Mouse (Mus musculus): Measurements from ENCODE around the gene Nav2. TPM values are rescaled to one million over a fixed set of nuclear protein-coding genes. Genes with fewer than 3 reads are reported as not detected.

Gene Nav2
- total and polyA plus RNA-seq, 3 experiments, result 2.0 to 2.7 TPM; not detected in 1

- no peak overlapping the region for H3K27ac ChIP-seq (ENCODE audit: control insufficient read depth, low read depth, low read length)
- no peaks in the 10 kb centered on the region for H3K9me3 ChIP-seq (replicated peaks; ENCODE audit: insufficient read depth, low read length)
- H3K36me3 ChIP-seq (ENCODE audit: control insufficient read depth in 1 of 2, insufficient read depth in 2 of 2, low read length in 2 of 2), result no peaks in the 10 kb centered on the region
- no peak overlapping the region for H3K4me3 ChIP-seq (ENCODE audit: control insufficient read depth in 1 of 2, insufficient read depth in 1 of 2, low read depth in 2 of 2, low read length in 2 of 2)
- no peaks in the 10 kb centered on the region for H3K4me1 ChIP-seq (ENCODE audit: control insufficient read depth in 1 of 2, insufficient read depth in 2 of 2, low read length in 2 of 2)
- TF ChIP-seq CTCF (IDR thresholded peaks at IDR 0.05 in 2 of 3, conservative IDR thresholded peaks at IDR 0.05 in 1 of 3; ENCODE audit: control insufficient read depth in 1 of 3, insufficient read depth in 1 of 3, low read depth in 2 of 3, low read length in 3 of 3, poor library complexity in 1 of 3, severe bottlenecking in 1 of 3) (no peak), ZC3H11A (IDR thresholded peaks at IDR 0.05; ENCODE audit: low read depth, low read length) (no peak), E2F4 (IDR thresholded peaks at IDR 0.05; ENCODE audit: borderline replicate concordance, low read depth, low read length) (no peak), GATA1 (IDR thresholded peaks at IDR 0.05; ENCODE audit: low read depth, low read length) (no peak), POLR2A (IDR thresholded peaks at IDR 0.05; ENCODE audit: control insufficient read depth in 1 of 2, insufficient read depth in 1 of 2, low read depth in 1 of 2, low read length in 2 of 2, poor library complexity in 1 of 2) (no peak), UBTF (IDR thresholded peaks at IDR 0.05; ENCODE audit: borderline replicate concordance, insufficient read depth, low read depth, low read length) (no peak), ETS1 (IDR thresholded peaks at IDR 0.05; ENCODE audit: low read depth, low read length) (no peak), GABPA (IDR thresholded peaks at IDR 0.05; ENCODE audit: low read depth, low read length) (no peak), MAZ (IDR thresholded peaks at IDR 0.05; ENCODE audit: low read depth, low read length) (no peak), SMC3 (IDR thresholded peaks at IDR 0.05; ENCODE audit: low read depth, low read length) (no peak), BHLHE40 (IDR thresholded peaks at IDR 0.05; ENCODE audit: borderline replicate concordance, low read depth, low read length) (no peak), MYC (IDR thresholded peaks at IDR 0.05; ENCODE audit: low read depth, low read length) (no peak), ZKSCAN1 (IDR thresholded peaks at IDR 0.05; ENCODE audit: low read depth, low read length) (no peak), POLR2AphosphoS5 (IDR thresholded peaks at IDR 0.05; ENCODE audit: borderline replicate concordance, low read depth, low read length) (no peak), SIN3A (IDR thresholded peaks at IDR 0.05; ENCODE audit: low read length) (no peak), EP300 (IDR thresholded peaks at IDR 0.05; ENCODE audit: low read depth in 1 of 2, low read length in 2 of 2) (no peak), MAX (IDR thresholded peaks at IDR 0.05; ENCODE audit: low read length) (no peak), NELFE (IDR thresholded peaks at IDR 0.05; ENCODE audit: low read depth, low read length) (no peak), POLR2AphosphoS2 (IDR thresholded peaks at IDR 0.05; ENCODE audit: low read length) (no peak), ZNF384 (IDR thresholded peaks at IDR 0.05; ENCODE audit: low read depth, low read length) (no peak)
- H3K9ac ChIP-seq (ENCODE audit: control insufficient read depth, low read depth, low read length, poor library complexity, severe bottlenecking), result no peak overlapping the region
- H3K79me2 ChIP-seq (ENCODE audit: control insufficient read depth, insufficient read depth, low read length, poor library complexity), result no peaks in the 10 kb centered on the region
- no peaks in the 10 kb centered on the region for H3K27me3 ChIP-seq (ENCODE audit: control insufficient read depth in 1 of 2, insufficient read depth in 2 of 2, low read length in 2 of 2)
- no peak for DNase-seq (ENCODE audit: low read depth, low spot score)
These were observed 651.5 kb downstream of the Nav2 start for GRCm38 (mm10) chr7:49560012-49560411.

- Histone ChIP-seq H3K9ac (ENCODE audit: control insufficient read depth, low read depth, low read length, poor library complexity, severe bottlenecking) (no peak overlapping the region), H3K9me3 (replicated peaks; ENCODE audit: insufficient read depth, low read length) (no peaks in the 10 kb centered on the region), H3K79me2 (ENCODE audit: control insufficient read depth, insufficient read depth, low read length, poor library complexity) (no peaks in the 10 kb centered on the region), H3K4me1 (ENCODE audit: control insufficient read depth in 1 of 2, insufficient read depth in 2 of 2, low read length in 2 of 2) (no peaks in the 10 kb centered on the region), H3K36me3 (ENCODE audit: control insufficient read depth in 1 of 2, insufficient read depth in 2 of 2, low read length in 2 of 2) (no peaks in the 10 kb centered on the region), H3K27me3 (ENCODE audit: control insufficient read depth in 1 of 2, insufficient read depth in 2 of 2, low read length in 2 of 2) (no peaks in the 10 kb centered on the region), H3K4me3 (ENCODE audit: control insufficient read depth in 1 of 2, insufficient read depth in 1 of 2, low read depth in 2 of 2, low read length in 2 of 2) (no peak overlapping the region), H3K27ac (ENCODE audit: control insufficient read depth, low read depth, low read length) (no peak overlapping the region)
- TF ChIP-seq ETS1 (IDR thresholded peaks at IDR 0.05; ENCODE audit: low read depth, low read length) (0 out of 2 replicates have a peak, but pooled peaks have one; percentile 18), CTCF (IDR thresholded peaks at IDR 0.05 in 2 of 3, conservative IDR thresholded peaks at IDR 0.05 in 1 of 3; ENCODE audit: control insufficient read depth in 1 of 3, insufficient read depth in 1 of 3, low read depth in 2 of 3, low read length in 3 of 3, poor library complexity in 1 of 3, severe bottlenecking in 1 of 3) (no peak), GABPA (IDR thresholded peaks at IDR 0.05; ENCODE audit: low read depth, low read length) (peak; percentile 66; the same call in 1 of the 2 replicates), EP300 (IDR thresholded peaks at IDR 0.05; ENCODE audit: low read depth in 1 of 2, low read length in 2 of 2) (no peak), MYB (IDR thresholded peaks at IDR 0.05; ENCODE audit: low read depth, low read length) (no peak), MEF2A (IDR thresholded peaks at IDR 0.05; ENCODE audit: extremely low read depth, insufficient replicate concordance, low read depth, low read length, poor library complexity, severe bottlenecking) (no peak), BHLHE40 (IDR thresholded peaks at IDR 0.05; ENCODE audit: borderline replicate concordance, low read depth, low read length) (no peak)
- DNase-seq (ENCODE audit: low read depth, low spot score), result peak; percentile 16
These were observed 653.9 kb downstream of the Nav2 start for GRCm38 (mm10) chr7:49562404-49562803.

Data from MEL (cell line).